Mouse (Mus musculus): ENCODE measurements around the gene Foxp1.

Gene Foxp1

GRCm38 (mm10) chr6:99202781-99203180 is 319.7 kb downstream of the Foxp1 start:
- DNase-seq: no peak

GRCm38 (mm10) chr6:99201271-99201705 is 321.2 kb downstream of the Foxp1 start:
- DNase-seq: no peak

GRCm38 (mm10) chr6:99200656-99201055 is 321.9 kb downstream of the Foxp1 start:
- DNase-seq: no peak

- no peak for DNase-seq
Measured at GRCm38 (mm10) chr6:99199277-99199676, 323.2 kb downstream of the Foxp1 start.

- DNase-seq: no peak
Measured at GRCm38 (mm10) chr6:99193697-99194096, 328.8 kb downstream of the Foxp1 start.

GRCm38 (mm10) chr6:99191636-99192137 is 330.8 kb downstream of the Foxp1 start:
- no peak for DNase-seq

GRCm38 (mm10) chr6:99191041-99191635 is 331.4 kb downstream of the Foxp1 start:
- no peak for DNase-seq

GRCm38 (mm10) chr6:99189967-99190366 is 332.6 kb downstream of the Foxp1 start:
- DNase-seq: no peak

GRCm38 (mm10) chr6:99188366-99189216 is 333.9 kb downstream of the Foxp1 start:
- DNase-seq: no peak

- no peak for DNase-seq
Measured at GRCm38 (mm10) chr6:99187914-99188313, 334.6 kb downstream of the Foxp1 start.

- DNase-seq: no peak
Measured at GRCm38 (mm10) chr6:99187415-99187814, 335.1 kb downstream of the Foxp1 start.

- DNase-seq: no peak
Measured at GRCm38 (mm10) chr6:99186569-99186968, 336.0 kb downstream of the Foxp1 start.

GRCm38 (mm10) chr6:99185797-99186196 is 336.7 kb downstream of the Foxp1 start:
- no peak for DNase-seq

- DNase-seq: no peak
Measured at GRCm38 (mm10) chr6:99184051-99184450, 338.5 kb downstream of the Foxp1 start.

GRCm38 (mm10) chr6:99182777-99183176 is 339.7 kb downstream of the Foxp1 start:
- no peak for DNase-seq

- no peak for DNase-seq
Measured at GRCm38 (mm10) chr6:99176216-99176615, 346.3 kb downstream of the Foxp1 start.

- DNase-seq: no peak
Measured at GRCm38 (mm10) chr6:99175377-99175776, 347.1 kb downstream of the Foxp1 start.

- DNase-seq: no peak
Measured at GRCm38 (mm10) chr6:99173902-99174210, 348.7 kb downstream of the Foxp1 start.

GRCm38 (mm10) chr6:99173066-99173901 is 349.2 kb downstream of the Foxp1 start:
- DNase-seq: no peak

- no peak for DNase-seq
Measured at GRCm38 (mm10) chr6:99172589-99172986, 349.9 kb downstream of the Foxp1 start.

- no peak for DNase-seq
Measured at GRCm38 (mm10) chr6:99171901-99172588, 350.5 kb downstream of the Foxp1 start.

GRCm38 (mm10) chr6:99171281-99171825 is 351.2 kb downstream of the Foxp1 start:
- DNase-seq: no peak

Measured in liver (tissue).